Mouse (Mus musculus) CD8-positive naive resting alpha-beta T cell, adult 2 months (primary cell): ENCODE results near the gene Mgst2.

Experiments
- DNase-seq, 2 experiments: peaks; one replicate each; pipeline ENCODE4 v3.0.0; 2022; ENCODE audit warnings: low read depth in 2 of 2, low spot score in 2 of 2

The Mgst2 gene

DNA sequence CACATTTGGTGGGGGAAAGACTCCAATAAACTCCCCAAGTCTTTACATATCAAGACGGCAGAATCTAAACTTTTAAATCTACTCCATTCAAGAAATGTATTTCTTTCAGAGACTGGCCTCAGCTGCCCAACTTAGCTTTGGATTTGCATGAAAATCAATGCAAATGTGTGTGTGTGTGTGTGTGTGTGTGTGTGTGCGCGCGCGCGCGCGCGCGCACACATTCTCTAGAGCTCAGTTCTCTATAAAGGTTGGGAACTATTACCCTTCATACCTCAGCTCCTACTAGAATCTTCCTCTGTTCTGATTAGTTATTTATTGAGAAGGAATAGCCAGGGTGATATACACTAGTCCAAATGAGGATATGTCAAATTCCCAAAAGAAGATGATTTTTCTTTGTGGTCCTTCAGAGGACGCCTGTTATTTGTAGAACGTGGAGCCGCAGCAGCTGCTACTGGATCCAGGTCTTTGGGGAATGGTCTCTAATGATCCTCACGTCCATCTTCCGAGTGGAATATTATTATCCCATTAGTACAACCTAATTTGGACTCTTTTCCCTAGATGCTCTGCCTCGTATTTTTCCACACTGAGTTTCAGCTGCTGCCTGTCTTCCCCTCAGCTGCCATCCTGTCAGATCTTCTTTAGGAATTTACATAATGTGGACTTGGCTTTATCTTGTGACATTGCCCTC, 71.9 kb downstream of the Mgst2 start:
- no peak for DNase-seq
